Mouse (Mus musculus) layer of hippocampus, postnatal 10 days (tissue): ENCODE measurements around the gene Ets1. TPM values are rescaled to one million over a fixed set of nuclear protein-coding genes. Genes with fewer than 3 reads are reported as not detected.

Source experiments
- DNase-seq, 2 experiments: peaks; one replicate each; pipeline ENCODE4 v3.0.0; 2021; ENCODE audit warnings: low spot score in 2 of 2
- total RNA-seq, 2 experiments: library from RNA; stranded (reverse); gene quantifications; 2 replicates each; pipeline ENCODE4 v1.2.3; 2021

The Ets1 gene
- total RNA-seq, 2 experiments from 2014 or later = 23.8 to 24.5 TPM

DNA sequence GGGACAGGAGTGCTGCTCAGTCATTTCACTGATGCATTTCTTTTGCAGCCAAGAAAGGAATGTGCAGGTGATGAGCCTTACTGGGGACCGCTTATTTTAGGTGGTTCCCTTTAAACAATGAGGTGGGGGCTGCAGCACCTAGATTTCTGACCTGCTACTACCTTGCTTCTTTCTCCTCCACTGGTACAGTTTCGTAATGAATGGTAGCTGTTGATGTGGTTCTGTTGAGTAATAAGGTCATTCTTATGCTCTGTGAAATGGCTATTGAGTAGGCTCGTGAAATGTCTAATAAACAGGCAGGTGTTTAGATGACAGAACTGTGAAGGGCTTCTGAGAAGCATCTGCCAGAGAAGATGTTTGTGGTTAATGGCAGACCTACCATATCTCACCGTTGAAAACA lies 25.5 kb downstream of the Ets1 start:
- no peak for DNase-seq

- DNase-seq = peak in 1 of 2 experiments; percentile 11
Observed at GRCm38 (mm10) chr9:32666611-32667517, 30.8 kb downstream of the Ets1 start.

GRCm38 (mm10) chr9:32667518-32667908 lies 31.5 kb downstream of the Ets1 start:
- no peak for DNase-seq

GRCm38 (mm10) chr9:32668075-32668673 lies 32.2 kb downstream of the Ets1 start:
- DNase-seq = no peak

DNA sequence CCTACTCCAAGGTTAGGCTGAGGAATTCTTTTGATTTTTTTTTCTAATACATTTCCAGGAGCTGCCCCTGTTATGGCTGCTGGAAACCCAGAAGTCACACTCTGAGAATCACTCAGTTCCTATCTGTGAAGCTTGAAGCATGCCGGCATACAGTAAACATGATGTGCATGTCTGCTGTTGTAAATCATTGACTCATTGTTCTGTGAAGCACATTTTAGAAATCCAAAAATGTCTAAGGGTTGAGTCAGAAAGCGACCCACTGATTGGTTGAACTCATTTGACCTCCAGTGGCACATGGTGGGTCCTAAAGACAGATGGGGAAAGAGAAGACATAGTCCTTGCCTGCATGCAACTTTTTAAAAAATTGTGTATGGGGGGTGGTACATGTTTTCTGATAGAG lies 33.4 kb downstream of the Ets1 start:
- no peak for DNase-seq

DNA sequence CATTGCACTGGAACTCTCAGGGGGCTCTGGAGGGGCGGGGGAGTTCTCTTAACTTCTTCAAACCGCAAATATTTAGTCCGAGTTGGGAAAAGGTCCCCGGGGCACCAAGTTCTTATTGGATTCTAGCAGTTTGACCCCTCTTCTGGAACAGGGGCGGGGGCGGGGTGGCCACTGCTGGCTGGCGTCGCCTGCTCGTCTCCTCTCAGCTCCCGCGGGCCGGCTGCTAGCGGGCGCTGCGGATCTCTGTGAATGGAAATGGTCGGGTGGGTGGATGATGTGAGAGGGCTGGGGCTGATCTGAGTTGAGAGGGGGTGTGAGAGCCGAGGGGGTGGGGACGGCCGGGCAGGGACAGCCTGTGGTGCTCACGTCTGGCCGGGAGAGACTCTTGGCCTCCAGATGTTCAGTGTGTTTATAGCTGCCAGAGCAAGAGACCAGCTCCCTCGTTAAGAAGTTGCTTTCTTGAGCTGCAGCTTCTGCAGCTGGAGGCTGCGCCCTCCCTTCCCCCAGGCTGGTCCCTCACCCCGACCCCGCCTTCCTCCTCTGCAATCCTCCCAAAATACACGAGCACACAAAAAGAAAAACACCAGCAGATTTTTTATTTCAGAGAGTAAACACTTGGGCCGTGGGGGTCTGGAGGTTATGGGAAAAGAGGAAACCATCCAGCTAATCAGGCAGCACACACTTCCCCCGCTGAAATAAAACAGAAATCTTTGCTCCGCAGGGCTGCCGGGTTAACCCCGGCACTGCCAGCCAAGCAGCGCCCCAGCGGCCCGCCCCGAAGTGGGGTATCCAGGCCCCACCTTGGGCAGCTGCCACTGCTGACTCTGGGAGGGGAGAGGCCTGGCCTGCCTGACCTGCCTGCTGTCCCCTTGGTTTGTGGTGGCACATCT lies 36.2 kb downstream of the Ets1 start:
- DNase-seq = peak; percentile 24 to 41

DNA sequence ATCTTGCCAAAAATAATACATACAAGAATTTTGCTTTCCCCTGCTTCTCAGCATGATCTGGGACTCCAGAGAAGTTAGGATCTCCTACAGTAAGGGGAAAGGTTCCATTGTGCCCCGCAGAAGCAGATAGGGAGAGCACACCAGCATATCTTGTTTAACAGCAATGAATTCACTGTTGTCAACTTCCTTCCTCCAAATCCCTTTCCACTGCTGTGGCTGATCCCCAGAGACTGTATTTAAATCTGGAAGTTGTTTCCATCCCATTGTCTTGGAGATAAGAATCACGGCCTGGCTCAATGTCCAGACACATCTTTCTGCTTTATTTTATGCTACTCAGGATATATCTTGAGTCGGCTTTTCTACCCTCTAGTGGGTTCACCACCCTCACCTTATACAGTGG lies 37.9 kb downstream of the Ets1 start:
- DNase-seq = no peak

GRCm38 (mm10) chr9:32675671-32676409 lies 39.8 kb downstream of the Ets1 start:
- no peak for DNase-seq

- no peak for DNase-seq
Observed at GRCm38 (mm10) chr9:32676480-32676879, 40.5 kb downstream of the Ets1 start.

- no peak for DNase-seq
Observed at GRCm38 (mm10) chr9:32677646-32678045, 41.6 kb downstream of the Ets1 start.

DNA sequence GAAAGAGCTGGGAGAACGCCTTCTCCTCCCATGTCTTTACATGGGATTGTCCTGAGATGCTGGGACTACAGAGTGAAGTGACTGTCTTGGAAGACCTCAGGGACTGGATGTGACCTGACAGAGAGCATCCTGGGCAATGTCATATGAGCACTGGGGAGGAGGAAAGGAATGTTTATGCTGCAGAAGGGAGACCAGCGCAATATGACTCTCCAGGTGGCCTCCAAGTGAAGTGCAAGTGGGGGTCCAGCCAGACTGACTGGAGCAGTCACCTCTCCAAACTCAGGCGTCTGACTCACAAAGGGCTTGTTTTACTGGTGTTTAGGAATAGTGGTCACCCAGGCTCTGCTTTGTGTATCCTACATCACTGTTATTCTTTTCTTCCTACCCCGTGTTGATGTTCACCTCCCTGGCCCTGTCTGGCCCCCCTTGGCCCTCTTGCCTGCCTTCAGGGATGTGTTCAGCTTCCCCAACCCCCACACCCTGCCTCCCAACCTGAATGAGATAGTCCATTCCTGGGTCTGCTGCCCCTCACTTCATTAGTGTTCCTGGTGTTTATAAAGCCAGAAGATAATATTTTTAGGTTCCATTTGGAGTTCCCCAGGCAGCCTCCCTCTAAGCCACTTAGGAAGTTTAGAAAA lies 42.2 kb downstream of the Ets1 start:
- DNase-seq = no peak

DNA sequence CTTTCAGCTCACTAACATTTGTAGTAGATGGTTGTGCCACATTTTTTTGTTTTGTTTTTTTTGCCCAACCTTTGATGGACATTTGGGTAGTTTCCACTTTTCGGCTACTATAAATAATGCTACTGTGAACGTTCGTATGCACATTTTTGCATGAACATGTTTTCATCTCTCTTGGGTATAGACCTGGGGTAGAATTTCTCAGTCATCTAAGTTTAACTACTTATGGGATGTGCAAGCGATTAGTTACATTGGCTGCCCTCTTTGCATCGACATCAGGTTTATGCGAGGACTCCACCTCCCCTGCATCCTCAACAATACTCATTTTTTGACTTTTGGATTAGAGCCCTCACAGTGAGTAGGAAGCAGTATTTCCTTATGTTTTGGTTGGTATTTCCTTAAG lies 43.5 kb downstream of the Ets1 start:
- DNase-seq = no peak

GRCm38 (mm10) chr9:32680201-32680600 lies 44.2 kb downstream of the Ets1 start:
- DNase-seq = no peak

DNA sequence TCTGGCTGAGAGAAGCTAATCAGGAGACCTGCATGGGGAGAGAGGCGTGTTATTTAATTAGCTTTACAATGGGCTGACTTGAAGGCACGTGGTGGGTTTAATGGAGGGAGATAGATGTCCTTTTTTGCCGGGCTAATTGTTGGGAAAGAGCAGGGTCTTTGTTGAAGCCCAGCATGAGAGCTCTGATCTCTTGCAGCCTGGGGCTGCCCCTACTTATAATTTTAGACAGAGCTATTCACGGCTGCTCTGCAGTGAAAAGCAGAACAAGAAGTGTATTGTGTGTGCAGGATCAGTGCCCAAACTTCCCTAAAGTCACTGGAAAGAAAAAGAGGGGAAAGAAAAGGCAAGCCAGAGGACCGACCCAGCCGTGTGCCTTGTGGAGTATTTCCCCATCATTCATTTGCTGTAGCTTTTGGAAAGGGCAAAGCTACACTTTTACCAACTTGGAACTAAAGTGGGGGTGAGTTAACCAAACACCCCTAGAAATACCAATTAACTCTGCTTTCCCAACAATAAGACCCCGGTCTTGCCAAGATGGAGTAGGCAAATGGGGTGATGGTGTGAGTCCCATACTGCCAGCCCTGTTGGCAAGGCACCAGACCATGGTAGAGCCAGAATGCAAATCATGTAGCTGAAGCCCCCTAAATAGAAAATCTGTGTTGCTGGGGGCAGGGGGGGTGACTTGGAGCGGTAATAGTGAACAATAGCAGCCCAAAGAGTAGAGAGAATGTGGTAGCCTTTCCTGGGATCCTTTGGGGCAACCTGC lies 50.0 kb downstream of the Ets1 start:
- DNase-seq = peak in 1 of 2 experiments; percentile 36

GRCm38 (mm10) chr9:32688351-32688750 lies 52.3 kb downstream of the Ets1 start:
- no peak for DNase-seq

DNA sequence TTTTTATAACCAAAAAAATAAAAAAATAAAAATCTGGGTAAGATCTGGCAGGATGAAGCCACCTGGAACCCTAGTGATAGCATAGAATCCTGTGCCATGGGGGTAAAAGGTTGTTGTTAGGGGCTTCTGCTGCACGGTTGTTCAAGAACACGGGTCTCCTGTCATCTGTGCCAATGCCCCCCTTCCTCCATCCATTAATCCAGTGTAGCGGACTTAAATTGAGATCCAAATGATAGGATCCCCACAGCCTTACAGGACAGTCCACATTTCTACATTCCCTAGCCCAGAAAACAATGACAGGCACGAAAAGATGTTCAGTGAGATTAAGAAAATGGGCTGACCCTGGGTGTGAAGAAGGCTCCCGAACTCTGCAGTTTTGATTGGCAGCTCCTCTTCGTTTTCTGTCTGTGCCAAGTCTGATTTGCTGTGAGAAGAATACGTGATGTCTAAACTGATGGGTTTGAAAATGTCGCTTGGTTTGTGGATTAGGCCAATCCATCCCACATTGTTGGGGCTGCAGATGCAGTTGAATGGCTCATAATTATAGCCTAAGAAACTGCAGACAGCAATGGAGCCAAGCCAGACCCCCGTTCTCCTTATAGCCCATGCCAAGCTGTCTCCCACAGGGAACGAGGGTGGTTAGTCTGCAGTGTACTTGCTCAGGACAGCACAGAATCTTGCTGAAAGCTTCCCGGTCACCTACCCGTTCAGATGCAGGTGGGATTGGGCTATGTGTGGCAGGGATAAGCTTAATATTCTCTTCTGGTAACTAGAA lies 55.3 kb downstream of the Ets1 start:
- no peak for DNase-seq

DNA sequence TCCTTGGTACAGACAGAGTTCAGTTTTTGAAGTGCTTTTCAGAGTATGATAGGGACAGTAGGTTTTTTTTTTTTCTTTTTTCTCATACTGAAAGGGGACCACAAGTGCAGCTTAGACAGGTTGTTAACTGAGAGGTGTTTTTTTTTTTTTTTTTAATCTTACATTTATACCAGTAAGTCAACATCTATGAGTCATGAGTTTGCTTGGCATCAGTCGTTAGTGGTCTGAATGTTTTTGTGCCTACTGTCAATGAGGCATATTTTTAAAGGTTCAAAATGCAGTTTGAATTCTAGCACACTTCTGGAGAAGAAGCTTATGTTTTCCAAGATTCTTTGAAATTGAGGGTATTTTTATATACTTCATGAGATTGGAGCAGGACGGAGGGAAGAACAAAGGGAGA lies 56.9 kb downstream of the Ets1 start:
- no peak for DNase-seq

GRCm38 (mm10) chr9:32693411-32693810 lies 57.4 kb downstream of the Ets1 start:
- DNase-seq = no peak
